Mouse (Mus musculus) CH12.LX (cell line): Measurements from ENCODE around the gene Gm21981. TPM values are rescaled to one million over a fixed set of nuclear protein-coding genes. Genes with fewer than 3 reads are reported as not detected.

Experiments
- DNase-seq: peaks from one replicate; pipeline ENCODE4 v3.0.0-alpha.2; 2013; ENCODE audit errors: extremely low read depth
- H3K27ac ChIP-seq: 2 replicates; pipeline ENCODE4 v1.5.1; 2012; ENCODE audit warnings: low read depth, mild to moderate bottlenecking, control low read depth, moderate library complexity; ENCODE audit not compliant: insufficient read depth
- H3K27me3 ChIP-seq: replicated peaks from 2 replicates; pipeline ENCODE3; 2012; ENCODE audit warnings: inconsistent platforms
- H3K36me3 ChIP-seq, 2 experiments: replicated peaks in 1 of 2; 2 replicates each; pipeline versions ENCODE3 to v1.6.1; 2012; ENCODE audit warnings: inconsistent platforms in 1 of 2, low read length in 1 of 2, mild to moderate bottlenecking in 1 of 2, mixed read lengths in 1 of 2, moderate library complexity in 1 of 2; ENCODE audit not compliant: control insufficient read depth in 1 of 2, insufficient read depth in 1 of 2
- H3K4me1 ChIP-seq, 2 experiments: 2 replicates each; pipeline ENCODE4 v1.6.1; 2012; ENCODE audit warnings: inconsistent platforms in 1 of 2, moderate library complexity in 1 of 2; ENCODE audit not compliant: insufficient read depth in 2 of 2, control insufficient read depth in 1 of 2
- H3K4me2 ChIP-seq: 2 replicates; pipeline ENCODE4 v1.6.1; 2012; ENCODE audit warnings: low read depth, mild to moderate bottlenecking, control low read depth; ENCODE audit not compliant: poor library complexity, insufficient read depth, severe bottlenecking
- H3K4me3 ChIP-seq, 3 experiments: fragments of 150-350 bp in 1 of 3; sonication (generic) in 1 of 3; replicated peaks in 1 of 3; 2 replicates each; pipeline versions ENCODE3 to v1.5.1; 2011 to 2012; ENCODE audit warnings: low read depth in 2 of 3, low read length in 2 of 3, mild to moderate bottlenecking in 2 of 3, moderate library complexity in 2 of 3, control low read depth in 1 of 3, improper control_type of control experiment in 1 of 3, inconsistent platforms in 1 of 3, mixed read lengths in 1 of 3; ENCODE audit not compliant: poor library complexity in 1 of 3
- H3K79me2 ChIP-seq: replicated peaks from 2 replicates; pipeline ENCODE4 v1.6.1; 2012; ENCODE audit warnings: mild to moderate bottlenecking, moderate library complexity; ENCODE audit not compliant: control insufficient read depth, poor library complexity, insufficient read depth, severe bottlenecking; ENCODE audit errors: extremely low read depth
- H3K9ac ChIP-seq: 2 replicates; pipeline ENCODE4 v1.6.1; 2012; ENCODE audit warnings: low read depth, mild to moderate bottlenecking, control low read depth, moderate library complexity; ENCODE audit not compliant: insufficient read depth
- H3K9me3 ChIP-seq: replicated peaks from 2 replicates; pipeline ENCODE3; 2012; ENCODE audit warnings: low read length, inconsistent platforms, mixed read lengths
- CHD2 ChIP-seq: IDR thresholded peaks from 2 replicates; pipeline ENCODE4 v1.6.1; 2011; ENCODE audit warnings: low read length, improper control_type of control experiment
- HCFC1 ChIP-seq: IDR thresholded peaks from 2 replicates; pipeline ENCODE4 v1.6.1; 2012; ENCODE audit warnings: low read depth, mild to moderate bottlenecking, inconsistent platforms, low read length, improper control_type of control experiment
- IRF4 ChIP-seq: IDR thresholded peaks from 2 replicates; pipeline ENCODE4 v1.6.1; 2014; ENCODE audit warnings: low read depth, mild to moderate bottlenecking, inconsistent platforms, low read length, improper control_type of control experiment
- MAZ ChIP-seq: IDR thresholded peaks from 2 replicates; pipeline ENCODE4 v1.6.1; 2012; ENCODE audit warnings: low read depth, mild to moderate bottlenecking, inconsistent platforms, low read length, improper control_type of control experiment, moderate library complexity
- MEF2A ChIP-seq: IDR thresholded peaks from 2 replicates; pipeline ENCODE4 v1.6.1; 2014; ENCODE audit warnings: low read depth, mild to moderate bottlenecking, inconsistent platforms, low read length, improper control_type of control experiment, borderline replicate concordance
- PAX5 ChIP-seq: IDR thresholded peaks from 2 replicates; pipeline ENCODE4 v1.6.1; 2012; ENCODE audit warnings: low read length, inconsistent platforms, mixed read lengths
- RAD21 ChIP-seq: IDR thresholded peaks from 2 replicates; pipeline ENCODE4 v1.6.1; 2011; ENCODE audit warnings: low read depth, mild to moderate bottlenecking, low read length, improper control_type of control experiment, moderate library complexity
- TCF12 ChIP-seq: IDR thresholded peaks from 2 replicates; pipeline ENCODE4 v1.6.1; 2014; ENCODE audit warnings: low read depth, mild to moderate bottlenecking, inconsistent platforms, low read length, improper control_type of control experiment
- USF1 ChIP-seq: IDR thresholded peaks from 2 replicates; pipeline ENCODE4 v1.6.1; 2014; ENCODE audit warnings: low read depth, mild to moderate bottlenecking, inconsistent platforms, low read length, improper control_type of control experiment
- ZNF384 ChIP-seq: IDR thresholded peaks from 2 replicates; pipeline ENCODE4 v1.6.1; 2012; ENCODE audit warnings: low read depth, low read length, improper control_type of control experiment, inconsistent platforms
- dilution Hi-C: fragments of 300-500 bp; cut with MboI; formaldehyde crosslinking; loops from 2 replicates; pipeline ENCODE4 v1.14.3; 2020; ENCODE audit warnings: low sequenced_read_pairs; ENCODE audit not compliant: extremely low pct_unique_long_range_greater_than_20kb, extremely low pct_ligation_motif_present
- in situ Hi-C: fragments of 300-500 bp; cut with MboI; formaldehyde crosslinking; loops from 3 replicates; pipeline ENCODE4 v1.14.3; 2019; ENCODE audit warnings: low sequenced_read_pairs, low pct_ligation_motif_present, low pct_unique_long_range_greater_than_20kb, mixed read lengths
- polyA plus RNA-seq: library from polyadenylated mRNA; unstranded; fragments of >175 nt; gene quantifications from 2 replicates; pipeline ENCODE4 v1.2.1, GENCODE M21; 2012; ENCODE audit warnings: low read depth; ENCODE audit not compliant: insufficient read length
- total RNA-seq, 2 experiments: library from RNA; depleted of rRNA; stranded (reverse); fragments of 300-350 nt in 1 of 2; fragments of >200 nt in 1 of 2; gene quantifications; 2 replicates each; pipeline ENCODE4 v1.2.3; 2012 to 2014

The Gm21981 gene
- total and polyA plus RNA-seq, 3 experiments: 0.11 to 0.59 TPM; not detected in 1

DNA sequence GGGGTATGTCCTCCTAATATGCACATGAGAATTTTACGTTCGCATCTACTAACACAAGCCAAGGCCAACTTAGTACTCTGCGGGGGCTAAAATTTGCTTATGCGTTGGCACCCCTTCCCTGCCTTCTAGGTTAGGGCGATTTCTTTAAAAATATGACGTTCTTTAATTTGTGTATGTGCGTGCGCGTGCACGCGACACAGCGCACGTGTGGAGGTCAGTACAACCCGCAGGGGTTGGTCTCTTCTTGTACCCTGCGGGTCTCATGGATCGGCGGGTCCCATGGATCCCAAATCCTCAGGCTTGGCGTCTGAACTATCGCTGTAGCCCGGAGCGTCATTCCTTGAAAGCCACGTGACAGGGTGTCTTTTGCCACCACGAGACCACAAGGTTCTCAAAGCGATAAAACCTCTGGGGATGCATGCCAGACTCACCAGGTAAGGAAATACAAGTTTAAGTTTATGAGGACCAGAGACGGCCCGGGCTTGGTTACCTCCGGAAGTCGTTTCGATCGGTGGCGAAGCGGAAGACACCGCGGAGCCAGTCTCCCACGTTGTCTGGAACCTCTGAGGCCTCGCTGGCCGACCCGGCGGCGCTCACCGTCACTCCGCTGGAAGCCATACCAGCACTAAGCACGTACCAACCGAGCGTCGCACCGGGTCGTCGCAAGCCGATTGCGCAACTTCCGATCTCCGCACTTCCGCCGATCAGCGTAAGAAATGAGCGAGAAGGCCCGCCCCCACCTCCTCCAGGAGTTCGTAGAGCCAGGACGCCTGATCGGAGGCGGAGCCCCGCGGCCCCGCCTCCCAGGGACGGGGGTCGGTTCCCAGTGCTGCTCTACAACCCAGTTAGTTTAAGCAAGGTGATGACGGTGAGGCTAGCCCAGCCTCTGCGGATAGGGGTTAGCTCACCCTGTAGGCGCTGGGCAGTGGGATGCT, 6.6 kb downstream of the Gm21981 start (continued):
- TF ChIP-seq MEF2A (peak; percentile 46; the same call in 1 of the 2 replicates), TCF12 (peak; percentile 84)

- in situ Hi-C loops (no loop called here), dilution Hi-C loops (no loop called here)
- Histone ChIP-seq H3K4me1 (peaks cover 8 to 22% of the 10 kb centered on the region in 2 experiments), H3K27me3 (no peaks in the 10 kb centered on the region), H3K9me3 (no peaks in the 10 kb centered on the region), H3K27ac (no peak overlapping the region), H3K4me2 (no peak overlapping the region)
- no peak for TF ChIP-seq USF1
- no peak for TF ChIP-seq IRF4
- no peak for TF ChIP-seq MEF2A
- TF ChIP-seq MAZ: no peak
- TF ChIP-seq, all 38 proteins: peak for 0
- H3K4me3 ChIP-seq: no peak overlapping the region
- peaks cover 10% of the 10 kb centered on the region for H3K79me2 ChIP-seq
- H3K36me3 ChIP-seq: peaks cover 41 to 81% of the 10 kb centered on the region in 2 experiments
- H3K9ac ChIP-seq: no peak overlapping the region
- no peak for DNase-seq
These were observed 11.4 kb downstream of the Gm21981 start for GRCm38 (mm10) chr17:47682836-47683235.

DNA sequence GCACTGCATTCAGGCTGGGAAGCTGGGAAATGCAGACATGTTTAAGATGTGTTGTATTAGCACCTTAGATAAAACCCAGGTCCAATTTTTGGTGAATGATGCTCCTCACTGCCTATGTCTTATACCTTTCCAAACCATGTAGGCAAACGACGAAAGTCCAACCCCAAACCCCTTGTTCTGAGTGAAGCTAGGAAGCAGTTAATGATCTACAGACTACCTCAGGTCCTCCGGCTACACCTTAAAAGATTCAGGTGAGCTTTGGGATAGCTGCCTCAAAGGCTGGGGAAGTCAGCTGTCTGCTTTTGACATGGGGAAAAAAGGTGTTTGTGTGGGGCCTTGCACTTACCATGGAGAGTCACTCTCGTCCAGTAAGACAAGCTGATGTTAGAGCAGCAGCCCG, 15.6 kb downstream of the Gm21981 start:
- Histone ChIP-seq H3K9ac (no peak overlapping the region), H3K4me2 (no peak overlapping the region), H3K79me2 (no peaks in the 10 kb centered on the region), H3K9me3 (no peaks in the 10 kb centered on the region), H3K36me3 (peaks cover 28 to 74% of the 10 kb centered on the region in 2 experiments)
- TF ChIP-seq RAD21 (no peak), IRF4 (no peak)
- TF ChIP-seq, all 38 proteins: peak for 0
- Histone ChIP-seq H3K27me3 (no peaks in the 10 kb centered on the region), H3K4me3 (no peak overlapping the region), H3K27ac (no peak overlapping the region), H3K4me1 (peaks cover 5 to 20% of the 10 kb centered on the region in 2 experiments)
- dilution Hi-C loops: no loop called here
- in situ Hi-C loops: no loop called here
- no peak for DNase-seq

GRCm38 (mm10) chr17:47678238-47678637, 16.0 kb downstream of the Gm21981 start:
- no peak overlapping the region for H3K4me2 ChIP-seq
- H3K79me2 ChIP-seq: no peaks in the 10 kb centered on the region
- no peak for TF ChIP-seq CHD2
- no peak for TF ChIP-seq MEF2A
- no peak for TF ChIP-seq ZNF384
- TF ChIP-seq TCF12: no peak
- TF ChIP-seq HCFC1: no peak
- no peak for TF ChIP-seq PAX5
- peaks cover 28 to 73% of the 10 kb centered on the region in 2 experiments for H3K36me3 ChIP-seq
- no peak overlapping the region for H3K9ac ChIP-seq
- no peak overlapping the region for H3K4me3 ChIP-seq
- DNase-seq: no peak
- no peak overlapping the region for H3K27ac ChIP-seq
- dilution Hi-C loops (no loop called here), in situ Hi-C loops (no loop called here)
- H3K9me3 ChIP-seq: no peaks in the 10 kb centered on the region
- peaks cover 4 to 19% of the 10 kb centered on the region in 2 experiments for H3K4me1 ChIP-seq
- H3K27me3 ChIP-seq: no peaks in the 10 kb centered on the region
